Mouse (Mus musculus) adrenal gland, postnatal 14 days (tissue): ENCODE results near the gene Lman2l. TPM values are rescaled to one million over a fixed set of nuclear protein-coding genes. Genes with fewer than 3 reads are reported as not detected.

ENCODE experiments used
- total RNA-seq: library from RNA; stranded (reverse); gene quantifications from 2 replicates; pipeline ENCODE4 v1.2.3, GENCODE M21; 2021

The Lman2l gene
- total RNA-seq, 1 experiment from 2014 or later, result 30.7 TPM

Other genes starting within 250 kb of the Lman2l start
- gene Uggt1, start 200.6 kb downstream of the Lman2l start, total RNA-seq, result 42.8 and 45.7 TPM in 2 replicates
- 4.0 and 5.8 TPM in 2 replicates for gene Neurl3, start 170.6 kb downstream of the Lman2l start, total RNA-seq
- gene Arid5a, start 137.5 kb downstream of the Lman2l start, total RNA-seq, result 6.0 and 10.6 TPM in 2 replicates
- gene Kansl3, start 76.1 kb downstream of the Lman2l start, total RNA-seq, result 86.5 and 103 TPM in 2 replicates
- 0.11 TPM in 1 of 2 replicates, not detected in the other for gene Fer1l5, start 73.0 kb downstream of the Lman2l start, total RNA-seq
- gene Cnnm4, start 26.3 kb upstream of the Lman2l start, total RNA-seq, result 4.2 and 4.6 TPM in 2 replicates
- 26.3 and 27.5 TPM in 2 replicates for gene Cnnm3, start 66.6 kb upstream of the Lman2l start, total RNA-seq
- 8.9 and 9.7 TPM in 2 replicates for gene Ankrd23, start 91.6 kb upstream of the Lman2l start, total RNA-seq
- gene Gm42417, start 94.2 kb upstream of the Lman2l start, total RNA-seq, result 2.1 TPM in 1 of 2 replicates, not detected in the other
- gene Ankrd39, start 102.2 kb upstream of the Lman2l start, total RNA-seq, result 11.7 and 15.3 TPM in 2 replicates
- 20.7 and 27.9 TPM in 2 replicates for gene Sema4c, start 113.1 kb upstream of the Lman2l start, total RNA-seq
- 0.41 TPM in 1 of 2 replicates, not detected in the other for gene Fam178b, start 237.9 kb upstream of the Lman2l start, total RNA-seq
- gene Cox5b, start 246.2 kb upstream of the Lman2l start, total RNA-seq, result 1,730 and 1,808 TPM in 2 replicates